Mouse (Mus musculus) thymus, adult 2 months (tissue): Measurements from ENCODE around the gene Ldlrad2.
"Not testable (repeated sequence)": the region's sequence is repeated elsewhere in the genome, so short reads cannot be mapped to it uniquely, and the experiment has no call there.

Experiments used
- CTCF ChIP-seq: fragments of 200-500 bp; IDR thresholded peaks from 2 replicates; pipeline ENCODE4 v1.5.1; 2012; ENCODE audit warnings: mild to moderate bottlenecking, control low read depth, low read length, moderate library complexity, borderline replicate concordance; ENCODE audit not compliant: control insufficient read depth, poor library complexity, insufficient read depth; ENCODE audit errors: extremely low read depth
- POLR2A ChIP-seq: fragments of 200-500 bp; IDR thresholded peaks from 2 replicates; pipeline ENCODE4 v1.6.1; 2012; ENCODE audit warnings: mild to moderate bottlenecking, low read length, control low read depth, moderate library complexity; ENCODE audit not compliant: control insufficient read depth, poor library complexity, insufficient read depth; ENCODE audit errors: extremely low read depth

- not testable (repeated sequence) for TF ChIP-seq CTCF, POLR2A
Observed at GRCm38 (mm10) chr4:137589095-137589494, 14.7 kb upstream of the Ldlrad2 start.
